Mouse (Mus musculus) G1E (cell line): ENCODE results near the gene Fsip1.

Source experiments
- CTCF ChIP-seq: IDR thresholded peaks from 2 replicates; pipeline ENCODE4 v1.5.1; 2012; ENCODE audit warnings: low read depth, low read length, inconsistent platforms, mixed read lengths
- GATA1 ChIP-seq: IDR thresholded peaks from 2 replicates; pipeline ENCODE4 v1.6.1; 2012; ENCODE audit warnings: borderline replicate concordance, low read length, inconsistent platforms, mixed read lengths
- GATA2 ChIP-seq: IDR thresholded peaks from 2 replicates; pipeline ENCODE4 v1.6.1; 2012; ENCODE audit warnings: low read depth, low read length, inconsistent platforms, borderline replicate concordance

GRCm38 (mm10) chr2:118115647-118116046 is 141.1 kb downstream of the Fsip1 start:
- TF ChIP-seq CTCF (no peak), GATA2 (no peak), GATA1 (no peak)
